Mouse (Mus musculus): ENCODE measurements around the gene Ascl4. TPM values are rescaled to one million over a fixed set of nuclear protein-coding genes. Genes with fewer than 3 reads are reported as not detected.

The Ascl4 gene
- polyA plus RNA-seq, 1 experiment from 2014 or later = 1.3 TPM

GRCm38 (mm10) chr10:85948483-85949196, 21.2 kb downstream of the Ascl4 start:
- no peak for ATAC-seq (ENCODE audit: low FRiP score, low TSS enrichment)
- peaks cover 92% of the 10 kb centered on the region for H3K36me3 ChIP-seq (ENCODE audit: control insufficient read depth, insufficient read depth, low read length)
- no peaks in the 10 kb centered on the region for H3K9me3 ChIP-seq (ENCODE audit: control insufficient read depth, low read length)
- H3K4me3 ChIP-seq (ENCODE audit: low read length) = no peak overlapping the region
- H3K4me2 ChIP-seq (replicated peaks; ENCODE audit: low read depth, low read length) = no peak overlapping the region
- H3K27me3 ChIP-seq (ENCODE audit: control insufficient read depth, insufficient read depth, low read length) = no peaks in the 10 kb centered on the region
- no peak overlapping the region for H3K27ac ChIP-seq (ENCODE audit: low read depth, low read length)
- no peak overlapping the region for H3K9ac ChIP-seq (ENCODE audit: low read depth, low read length)
- 97% methylated on average over 8 of the region's 8 CpGs for WGBS
- H3K4me1 ChIP-seq (ENCODE audit: control insufficient read depth, insufficient read depth, low read length) = no peaks in the 10 kb centered on the region

GRCm38 (mm10) chr10:85951765-85952443, 24.4 kb downstream of the Ascl4 start:
- H3K9me3 ChIP-seq (ENCODE audit: control insufficient read depth, low read length) = no peaks in the 10 kb centered on the region
- H3K9ac ChIP-seq (ENCODE audit: low read depth, low read length) = no peak overlapping the region
- WGBS = 86% methylated on average over 6 of the region's 6 CpGs
- no peaks in the 10 kb centered on the region for H3K27me3 ChIP-seq (ENCODE audit: control insufficient read depth, insufficient read depth, low read length)
- no peak overlapping the region for H3K4me2 ChIP-seq (replicated peaks; ENCODE audit: low read depth, low read length)
- H3K27ac ChIP-seq (ENCODE audit: low read depth, low read length) = no peak overlapping the region
- peaks cover 76% of the 10 kb centered on the region for H3K36me3 ChIP-seq (ENCODE audit: control insufficient read depth, insufficient read depth, low read length)
- no peak for ATAC-seq (ENCODE audit: low FRiP score, low TSS enrichment)
- no peak overlapping the region for H3K4me3 ChIP-seq (ENCODE audit: low read length)
- H3K4me1 ChIP-seq (ENCODE audit: control insufficient read depth, insufficient read depth, low read length) = no peaks in the 10 kb centered on the region; the same call in 1 of the 2 replicates

GRCm38 (mm10) chr10:85953401-85953800, 25.9 kb downstream of the Ascl4 start:
- H3K9me3 ChIP-seq (ENCODE audit: control insufficient read depth, low read length) = no peaks in the 10 kb centered on the region
- H3K4me3 ChIP-seq (ENCODE audit: low read length) = no peak overlapping the region
- no peak overlapping the region for H3K9ac ChIP-seq (ENCODE audit: low read depth, low read length)
- 78% methylated on average over 3 of the region's 3 CpGs for WGBS
- no peaks in the 10 kb centered on the region; the same call in 1 of the 2 replicates for H3K4me1 ChIP-seq (ENCODE audit: control insufficient read depth, insufficient read depth, low read length)
- ATAC-seq (ENCODE audit: low FRiP score, low TSS enrichment) = no peak
- H3K4me2 ChIP-seq (replicated peaks; ENCODE audit: low read depth, low read length) = no peak overlapping the region
- no peaks in the 10 kb centered on the region for H3K27me3 ChIP-seq (ENCODE audit: control insufficient read depth, insufficient read depth, low read length)
- peaks cover 63% of the 10 kb centered on the region for H3K36me3 ChIP-seq (ENCODE audit: control insufficient read depth, insufficient read depth, low read length)
- H3K27ac ChIP-seq (ENCODE audit: low read depth, low read length) = no peak overlapping the region

GRCm38 (mm10) chr10:85954429-85954828, 26.9 kb downstream of the Ascl4 start:
- Histone ChIP-seq H3K9ac (ENCODE audit: low read depth, low read length) (no peak overlapping the region), H3K4me3 (ENCODE audit: low read length) (no peak overlapping the region), H3K9me3 (ENCODE audit: control insufficient read depth, low read length) (no peaks in the 10 kb centered on the region), H3K4me1 (ENCODE audit: control insufficient read depth, insufficient read depth, low read length) (no peaks in the 10 kb centered on the region; the same call in 1 of the 2 replicates), H3K27me3 (ENCODE audit: control insufficient read depth, insufficient read depth, low read length) (no peaks in the 10 kb centered on the region), H3K36me3 (ENCODE audit: control insufficient read depth, insufficient read depth, low read length) (peaks cover 53% of the 10 kb centered on the region), H3K27ac (ENCODE audit: low read depth, low read length) (no peak overlapping the region), H3K4me2 (replicated peaks; ENCODE audit: low read depth, low read length) (no peak overlapping the region)
- 74% methylated on average over 2 of the region's 2 CpGs for WGBS
- no peak for ATAC-seq (ENCODE audit: low FRiP score, low TSS enrichment)

- H3K4me1 ChIP-seq (ENCODE audit: control insufficient read depth, insufficient read depth, low read length) = no peaks in the 10 kb centered on the region; the same call in 1 of the 2 replicates
- peaks cover 33% of the 10 kb centered on the region for H3K36me3 ChIP-seq (ENCODE audit: control insufficient read depth, insufficient read depth, low read length)
- no peaks in the 10 kb centered on the region for H3K9me3 ChIP-seq (ENCODE audit: control insufficient read depth, low read length)
- no peak for ATAC-seq (ENCODE audit: low FRiP score, low TSS enrichment)
- H3K27me3 ChIP-seq (ENCODE audit: control insufficient read depth, insufficient read depth, low read length) = no peaks in the 10 kb centered on the region
- peak overlapping the region; percentile 75 for H3K4me3 ChIP-seq (ENCODE audit: low read length)
- 3% methylated on average over 20 of the region's 20 CpGs for WGBS
- H3K9ac ChIP-seq (ENCODE audit: low read depth, low read length) = peak overlapping the region; percentile 88
- H3K27ac ChIP-seq (ENCODE audit: low read depth, low read length) = peak overlapping the region; percentile 59; the same call in 1 of the 2 replicates
- peak overlapping the region; percentile 87 for H3K4me2 ChIP-seq (replicated peaks; ENCODE audit: low read depth, low read length)
These were observed 29.5 kb downstream of the Ascl4 start for GRCm38 (mm10) chr10:85956871-85957419.

GRCm38 (mm10) chr10:85957464-85957950, 30.0 kb downstream of the Ascl4 start, which contains the start of gene Rtcb:
Gene Rtcb (minus strand): TSS chr10:85957823.
- H3K9me3 ChIP-seq (ENCODE audit: control insufficient read depth, low read length) = no peaks in the 10 kb centered on the region
- ATAC-seq (ENCODE audit: low FRiP score, low TSS enrichment) = peak; percentile 92
- H3K4me3 ChIP-seq (ENCODE audit: low read length) = peak within 1 kb of the TSS; percentile 75
- H3K4me2 ChIP-seq (replicated peaks; ENCODE audit: low read depth, low read length) = peak within 1 kb of the TSS; percentile 87
- peaks cover 27% of the 10 kb centered on the region for H3K36me3 ChIP-seq (ENCODE audit: control insufficient read depth, insufficient read depth, low read length)
- 0% methylated on average over 38 of the region's 38 CpGs for WGBS
- no peaks in the 10 kb centered on the region for H3K27me3 ChIP-seq (ENCODE audit: control insufficient read depth, insufficient read depth, low read length)
- H3K27ac ChIP-seq (ENCODE audit: low read depth, low read length) = peak within 1 kb of the TSS; percentile 59; the same call in 1 of the 2 replicates
- H3K4me1 ChIP-seq (ENCODE audit: control insufficient read depth, insufficient read depth, low read length) = no peaks in the 10 kb centered on the region; the same call in 1 of the 2 replicates
- peak within 1 kb of the TSS; percentile 88 for H3K9ac ChIP-seq (ENCODE audit: low read depth, low read length)

GRCm38 (mm10) chr10:85962897-85963296, 35.4 kb downstream of the Ascl4 start:
- Histone ChIP-seq H3K4me2 (replicated peaks; ENCODE audit: low read depth, low read length) (no peak overlapping the region), H3K9ac (ENCODE audit: low read depth, low read length) (no peak overlapping the region), H3K27ac (ENCODE audit: low read depth, low read length) (no peak overlapping the region), H3K4me3 (ENCODE audit: low read length) (no peak overlapping the region), H3K27me3 (ENCODE audit: control insufficient read depth, insufficient read depth, low read length) (no peaks in the 10 kb centered on the region), H3K9me3 (ENCODE audit: control insufficient read depth, low read length) (no peaks in the 10 kb centered on the region), H3K36me3 (ENCODE audit: control insufficient read depth, insufficient read depth, low read length) (no peaks in the 10 kb centered on the region), H3K4me1 (ENCODE audit: control insufficient read depth, insufficient read depth, low read length) (no peaks in the 10 kb centered on the region)
- 67% methylated on average over 9 of the region's 9 CpGs for WGBS
- ATAC-seq (ENCODE audit: low FRiP score, low TSS enrichment) = no peak

- H3K27ac ChIP-seq (ENCODE audit: low read depth, low read length) = no peak overlapping the region
- H3K4me2 ChIP-seq (replicated peaks; ENCODE audit: low read depth, low read length) = no peak overlapping the region
- no peak for ATAC-seq (ENCODE audit: low FRiP score, low TSS enrichment)
- no peaks in the 10 kb centered on the region for H3K36me3 ChIP-seq (ENCODE audit: control insufficient read depth, insufficient read depth, low read length)
- H3K4me1 ChIP-seq (ENCODE audit: control insufficient read depth, insufficient read depth, low read length) = no peaks in the 10 kb centered on the region
- H3K4me3 ChIP-seq (ENCODE audit: low read length) = no peak overlapping the region
- 88% methylated on average over 7 of the region's 7 CpGs for WGBS
- H3K9ac ChIP-seq (ENCODE audit: low read depth, low read length) = no peak overlapping the region
- H3K27me3 ChIP-seq (ENCODE audit: control insufficient read depth, insufficient read depth, low read length) = no peaks in the 10 kb centered on the region
- no peaks in the 10 kb centered on the region for H3K9me3 ChIP-seq (ENCODE audit: control insufficient read depth, low read length)
These were observed 36.8 kb downstream of the Ascl4 start for GRCm38 (mm10) chr10:85964316-85964715.
